Mouse (Mus musculus) spleen, adult 2 months (tissue): ENCODE data around the gene Cnot8.

Experiments
- CTCF ChIP-seq: fragments of 200-500 bp; IDR thresholded peaks from 2 replicates; pipeline ENCODE4 v1.5.1; 2011; ENCODE audit warnings: mild to moderate bottlenecking, inconsistent platforms; ENCODE audit not compliant: insufficient read depth, insufficient read length, insufficient replicate concordance; ENCODE audit errors: extremely low read depth
- POLR2A ChIP-seq: fragments of 200-500 bp; IDR thresholded peaks from 2 replicates; pipeline ENCODE4 v1.6.1; 2011; ENCODE audit warnings: low read depth, low read length, inconsistent platforms

- no peak for TF ChIP-seq CTCF
- no peak for TF ChIP-seq POLR2A
These were observed 31.0 kb upstream of the Cnot8 start for GRCm38 (mm10) chr11:58072978-58073377.
